Mouse (Mus musculus) testis, postnatal 14 days (tissue): ENCODE results near the gene Tns4.

Experiments
- DNase-seq: peaks from one replicate; pipeline ENCODE4 v3.0.0; 2021; ENCODE audit warnings: low spot score

Gene Tns4

DNA sequence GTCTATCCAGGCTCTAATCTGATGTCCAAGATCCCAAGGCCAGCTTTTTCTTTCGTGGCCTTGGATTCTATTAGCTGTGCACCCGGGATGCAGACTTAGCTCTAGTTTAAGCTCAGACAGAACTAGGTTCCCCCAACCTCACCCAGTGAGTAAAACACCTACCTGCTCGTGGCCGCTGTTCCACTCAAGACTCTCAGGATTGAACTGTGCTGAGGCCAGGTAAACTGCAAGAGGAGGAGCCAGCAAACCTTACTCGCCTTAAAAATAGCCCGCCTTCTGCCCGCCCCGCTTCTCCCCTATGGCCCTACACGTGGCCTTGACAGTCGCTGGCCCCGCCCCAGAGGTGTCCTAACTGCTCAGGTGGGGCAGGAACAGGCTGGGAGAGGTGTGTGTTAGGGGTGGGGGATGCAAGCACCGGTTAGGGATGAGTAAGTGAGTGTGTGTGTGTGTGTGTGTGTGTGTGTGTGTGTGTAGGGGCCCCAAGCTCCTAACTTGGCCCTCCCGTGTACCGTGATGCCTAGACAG lies at the start of gene Tns4:
Gene Tns4 (minus strand): TSS at position 230 of the 525 bp plus-strand sequence.
- DNase-seq = no peak

- no peak for DNase-seq
These were observed 48.3 kb upstream of the Tns4 start for GRCm38 (mm10) chr11:99137385-99137784.

DNA sequence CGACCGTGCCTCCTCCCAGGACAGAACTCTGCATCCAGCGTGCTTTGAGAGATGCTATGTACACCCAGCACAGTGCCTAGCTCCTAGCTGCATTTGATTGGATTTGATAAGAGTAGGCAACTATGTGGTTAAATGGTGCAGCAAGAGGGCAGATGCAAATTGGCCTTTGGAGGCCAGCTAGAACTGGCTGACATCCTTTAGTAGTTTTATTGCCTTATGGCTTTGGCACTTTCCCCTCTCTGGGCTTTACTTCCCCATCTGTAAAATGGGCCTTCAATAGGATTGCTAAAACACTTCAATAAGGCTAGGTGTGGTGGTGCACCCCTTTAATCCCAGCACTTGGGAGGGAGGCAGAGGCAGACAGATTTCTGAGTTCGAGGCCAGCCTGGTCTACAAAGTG lies 47.9 kb upstream of the Tns4 start:
- DNase-seq = no peak

GRCm38 (mm10) chr11:99136361-99136760 lies 47.3 kb upstream of the Tns4 start:
- DNase-seq = no peak

GRCm38 (mm10) chr11:99135047-99135440 lies 45.9 kb upstream of the Tns4 start:
- DNase-seq = no peak

DNA sequence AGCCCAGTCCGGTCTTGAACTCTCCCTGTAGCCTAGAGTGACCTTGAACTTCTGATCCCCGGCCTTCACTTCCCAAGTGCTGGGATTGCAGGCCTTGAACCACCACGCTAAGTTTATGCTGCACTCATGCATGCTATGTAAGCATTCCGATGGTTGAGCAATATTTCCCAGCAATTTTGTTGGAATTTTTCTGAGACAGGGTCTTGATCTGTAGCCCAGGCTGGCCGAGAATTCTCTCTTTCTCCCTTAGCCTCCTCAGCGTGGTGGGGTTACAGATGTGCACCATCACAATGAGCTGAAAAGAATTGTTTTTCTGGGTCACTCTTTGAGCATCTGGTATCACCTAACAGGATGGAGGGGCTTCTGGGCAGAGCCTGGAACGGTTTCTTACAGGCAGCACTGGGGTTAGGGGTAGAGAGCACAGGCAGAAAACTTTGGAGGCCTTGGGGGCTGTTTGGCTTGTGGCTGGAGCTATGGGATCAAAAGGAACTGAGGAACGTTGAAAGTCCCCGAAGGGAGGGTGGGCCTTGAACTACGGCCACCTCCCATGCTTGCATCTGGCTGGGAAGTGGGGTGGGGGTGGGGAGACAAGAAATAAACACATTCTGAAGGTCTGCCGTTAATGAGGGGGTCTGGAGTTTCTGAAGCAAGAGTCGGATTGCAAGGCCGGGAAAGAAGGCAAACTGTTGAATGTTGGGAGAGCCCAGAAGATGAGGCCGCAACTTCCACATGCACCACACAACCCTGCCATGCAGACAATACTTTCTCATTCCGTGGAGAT lies 45.4 kb upstream of the Tns4 start:
- DNase-seq = no peak

GRCm38 (mm10) chr11:99133285-99133897 lies 44.3 kb upstream of the Tns4 start:
- no peak for DNase-seq

GRCm38 (mm10) chr11:99132091-99132730 lies 43.1 kb upstream of the Tns4 start:
- DNase-seq = peak; percentile 48

- DNase-seq = no peak
These were observed 42.3 kb upstream of the Tns4 start for GRCm38 (mm10) chr11:99131463-99131840.

DNA sequence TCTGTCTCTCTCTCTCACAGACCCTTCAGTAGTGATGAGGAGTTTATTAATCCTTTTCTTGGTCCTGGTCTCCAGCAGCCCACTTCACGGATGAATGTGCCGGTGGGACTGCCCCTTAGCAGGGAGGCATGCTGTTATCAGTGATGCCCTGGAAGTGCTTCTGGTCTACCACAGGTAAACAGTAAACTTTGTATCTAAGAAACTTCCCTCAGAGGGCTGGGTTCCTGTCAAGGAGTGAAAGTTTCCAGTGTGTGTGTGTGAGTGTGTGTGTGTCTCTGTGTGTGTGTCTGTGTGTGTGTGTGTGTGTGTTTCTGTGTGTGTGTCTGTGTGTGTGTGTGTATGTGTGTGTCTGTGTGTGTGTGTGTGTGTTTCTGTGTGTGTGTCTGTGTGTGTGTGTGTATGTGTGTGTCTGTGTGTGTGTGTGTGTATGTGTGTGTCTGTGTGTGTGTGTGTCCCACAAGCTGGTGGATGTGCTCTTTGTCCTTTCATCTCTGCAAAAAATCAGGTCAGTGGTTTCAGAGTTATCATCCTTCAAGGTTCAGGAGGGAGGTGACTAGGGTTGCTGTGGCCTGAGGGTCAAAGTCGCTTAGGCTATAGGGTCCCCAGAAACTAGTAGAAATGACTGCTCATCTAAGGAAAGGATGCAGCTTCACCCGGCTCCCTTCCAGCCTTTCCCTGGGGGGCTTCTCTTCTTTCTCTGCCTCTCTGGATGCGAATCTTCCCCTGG lies 41.8 kb upstream of the Tns4 start:
- DNase-seq = no peak

GRCm38 (mm10) chr11:99129287-99129686 lies 40.2 kb upstream of the Tns4 start:
- DNase-seq = no peak

DNA sequence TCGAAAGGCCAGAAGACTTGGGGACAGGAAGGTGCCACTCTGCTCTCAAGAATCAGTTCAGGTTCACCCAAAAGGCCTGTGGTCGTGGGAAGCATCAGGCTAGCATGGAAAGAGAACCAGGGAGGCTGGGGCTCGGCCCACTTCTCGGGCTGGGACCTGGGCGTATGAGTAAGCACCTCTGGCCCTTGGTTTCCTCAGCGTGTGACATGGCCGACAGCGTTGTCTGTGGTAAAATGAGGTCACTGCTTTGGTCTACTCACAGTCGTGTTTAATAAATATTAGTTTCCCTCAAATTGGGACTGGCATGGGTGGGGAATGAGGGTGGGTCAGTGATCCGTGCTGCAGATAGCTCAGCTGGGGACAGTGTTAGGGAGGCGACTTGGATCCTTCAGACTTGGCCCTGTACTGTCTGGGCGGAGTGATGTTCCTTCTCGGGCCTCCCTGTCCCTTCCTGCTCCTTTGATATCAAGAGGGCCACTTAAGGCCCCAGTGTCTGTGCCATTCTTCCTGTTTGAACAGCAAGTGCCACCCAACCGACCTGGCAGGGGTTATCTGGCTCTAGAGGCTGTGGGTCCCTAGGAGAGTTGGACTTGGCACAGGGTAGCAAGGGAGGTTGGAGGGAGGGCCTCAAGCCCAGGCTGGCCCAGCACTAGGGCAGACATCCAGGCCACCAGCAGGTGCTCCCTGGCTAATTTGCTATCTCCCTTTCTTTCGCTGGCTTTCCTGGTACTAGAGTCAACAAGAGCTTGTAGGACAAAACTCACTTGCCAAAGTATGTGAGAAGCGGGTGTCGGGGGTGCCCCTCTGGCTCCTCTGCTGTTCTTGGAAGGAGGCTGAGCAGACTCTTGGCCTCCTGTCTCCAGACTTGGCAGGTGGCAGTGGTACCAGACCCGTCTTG lies 38.9 kb upstream of the Tns4 start:
- DNase-seq = no peak

- no peak for DNase-seq
These were observed 37.6 kb upstream of the Tns4 start for GRCm38 (mm10) chr11:99126482-99127253.

- no peak for DNase-seq
These were observed 35.5 kb upstream of the Tns4 start for GRCm38 (mm10) chr11:99124635-99125029.

DNA sequence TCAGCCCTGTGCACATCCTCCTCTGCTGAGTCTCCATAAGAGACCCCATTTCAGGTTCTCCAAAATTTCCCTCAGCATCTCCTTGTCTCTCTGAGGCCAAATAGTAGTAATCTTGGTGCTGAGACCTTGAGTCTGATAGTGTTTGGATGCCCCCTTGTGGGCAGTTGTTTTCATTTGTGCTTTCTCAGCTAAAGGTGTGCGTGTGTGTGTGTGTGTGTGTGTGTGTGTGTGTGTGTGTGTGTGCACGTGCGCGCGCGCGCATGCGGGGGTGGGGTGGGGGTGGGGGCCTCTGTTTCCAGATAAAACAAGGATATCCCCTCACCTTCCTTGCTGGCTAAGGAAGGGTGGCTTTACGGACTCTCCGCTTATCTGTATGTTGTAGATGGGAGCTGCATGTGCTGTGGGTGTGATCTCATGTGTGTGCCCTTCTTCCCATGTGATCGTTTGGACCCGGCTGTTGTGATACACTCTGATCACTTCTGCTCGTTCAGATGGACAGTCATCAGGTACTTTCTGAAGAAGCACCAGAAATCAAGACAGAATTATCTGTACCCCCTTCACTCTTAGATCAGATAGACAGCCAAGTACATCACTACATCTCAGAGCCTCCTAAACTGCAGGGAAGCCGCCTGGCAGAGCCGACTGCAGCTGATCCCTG lies 35.0 kb upstream of the Tns4 start:
- DNase-seq = no peak

GRCm38 (mm10) chr11:99122703-99123102 lies 33.6 kb upstream of the Tns4 start:
- DNase-seq = no peak

DNA sequence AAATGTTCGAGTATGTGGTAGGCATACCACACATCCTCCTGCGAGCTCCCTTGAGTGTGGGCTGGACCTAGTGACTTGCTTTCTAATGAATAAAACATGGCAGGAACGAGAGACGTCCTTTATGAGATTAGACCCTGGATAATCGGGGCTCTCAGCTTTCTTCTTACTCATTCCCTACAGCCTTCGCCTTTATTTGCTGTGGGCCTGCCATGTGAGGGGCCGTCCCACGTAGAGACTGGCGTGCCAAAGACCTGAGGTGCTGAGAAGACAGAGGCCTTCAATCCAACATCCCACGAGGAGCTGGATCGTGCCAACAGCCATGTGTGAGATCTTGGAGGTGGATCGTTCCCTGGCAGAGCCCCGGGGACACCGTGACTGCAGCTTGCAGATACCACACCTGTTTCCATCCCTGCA lies 32.1 kb upstream of the Tns4 start:
- no peak for DNase-seq

GRCm38 (mm10) chr11:99120524-99121217 lies 31.6 kb upstream of the Tns4 start:
- DNase-seq = no peak

DNA sequence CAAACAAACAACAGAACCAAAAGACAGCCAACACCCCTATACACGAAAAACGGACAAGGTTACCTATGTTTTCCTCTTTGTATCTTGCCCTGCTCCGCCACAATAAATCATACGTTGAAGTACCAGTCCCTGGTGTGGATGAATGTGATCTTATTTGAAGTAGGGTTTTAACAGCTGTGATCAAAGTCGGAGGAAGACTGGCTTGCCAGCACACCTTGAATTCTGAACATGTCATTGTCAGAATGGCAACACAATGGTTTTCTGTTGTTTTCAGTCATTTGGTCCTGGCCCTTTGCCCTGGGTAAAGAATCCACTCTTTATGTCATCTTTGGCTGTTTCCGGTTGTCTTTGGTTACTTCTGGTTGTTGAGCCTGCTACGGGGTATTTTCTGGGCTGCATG lies 29.9 kb upstream of the Tns4 start:
- DNase-seq = no peak
